Mouse (Mus musculus): ENCODE measurements around the gene Ranbp17.

DNA sequence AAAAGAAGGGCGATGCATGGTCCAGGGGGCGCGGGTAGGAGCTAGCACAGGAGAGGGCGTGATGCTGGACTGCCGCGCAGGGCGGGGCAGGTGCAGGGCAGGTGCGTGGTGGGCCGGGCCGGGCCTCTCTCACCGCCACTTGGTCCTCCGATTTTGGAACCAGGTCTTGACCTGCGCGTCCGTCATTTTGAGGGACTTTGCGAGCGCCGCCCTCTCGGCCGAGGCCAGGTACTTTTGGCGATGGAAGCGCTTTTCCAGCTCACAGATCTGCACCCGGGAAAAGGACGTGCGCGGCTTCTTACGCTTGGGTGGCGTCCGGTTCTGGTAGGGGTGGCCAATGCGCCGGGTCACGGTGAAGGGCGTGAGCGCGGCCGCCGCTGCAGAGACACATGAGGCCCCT lies 311.2 kb downstream of the Ranbp17 start:
- TF ChIP-seq CTCF (IDR thresholded peaks at IDR 0.05; ENCODE audit: low read depth, low read length) (no peak), GATA1 (IDR thresholded peaks at IDR 0.05; ENCODE audit: borderline replicate concordance, low read length) (no peak), TAL1 (conservative IDR thresholded peaks at IDR 0.05; ENCODE audit: low read depth, low read length) (no peak)
